Mouse (Mus musculus) hematopoietic stem cell, adult 5-6 weeks (primary cell): ENCODE measurements around the gene Myf6. TPM values are rescaled to one million over a fixed set of nuclear protein-coding genes. Genes with fewer than 3 reads are reported as not detected.

Experiments used
- ATAC-seq, 2 experiments: fragments of 125-278 bp in 1 of 2; replicated peaks in 1 of 2; 2 replicates each; pipeline ENCODE4 v1.8.0; 2016 to 2017; ENCODE audit warnings: inconsistent platforms in 2 of 2, mild to moderate bottlenecking in 2 of 2, moderate number of reproducible peaks in 2 of 2, low read depth in 1 of 2, moderate TSS enrichment in 1 of 2; ENCODE audit not compliant: low FRiP score in 2 of 2, poor library complexity in 2 of 2, severe bottlenecking in 2 of 2, insufficient read depth in 1 of 2, low TSS enrichment in 1 of 2
- total RNA-seq: library from RNA; stranded (forward); fragments of 172-1452, 232-1000 nt; gene quantifications from 2 replicates; pipeline ENCODE4 v1.2.3, GENCODE M21; 2017

The Myf6 gene
- total RNA-seq: not detected in 2 replicates

- no peak for ATAC-seq
These were observed at the start of gene Myf6 for GRCm38 (mm10) chr10:107494568-107494967. Gene Myf6 (minus strand): TSS chr10:107494737.

DNA sequence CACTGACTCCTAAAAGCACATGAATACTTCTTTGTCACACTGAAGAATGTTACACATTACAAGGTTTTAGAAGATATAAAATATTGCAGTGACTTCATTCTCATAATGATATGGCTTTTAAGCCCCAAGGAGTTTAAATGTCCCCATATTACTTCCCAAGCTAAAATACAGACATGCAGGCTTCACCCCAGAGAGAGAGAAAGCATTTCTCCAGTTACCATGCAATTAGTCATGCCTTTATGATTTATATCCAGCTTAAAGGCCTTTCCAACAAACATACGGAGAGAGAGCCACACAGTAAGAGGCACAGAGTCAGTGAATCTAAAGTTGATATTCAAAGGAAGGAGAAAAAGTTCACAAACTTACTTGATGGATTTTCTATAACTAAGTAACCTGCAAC, 48.5 kb upstream of the Myf6 start:
- ATAC-seq: no peak

- no peak for ATAC-seq
These were observed 34.2 kb upstream of the Myf6 start for GRCm38 (mm10) chr10:107528758-107529157.

GRCm38 (mm10) chr10:107519216-107519615, 24.7 kb upstream of the Myf6 start:
- no peak for ATAC-seq

GRCm38 (mm10) chr10:107516641-107517040, 22.1 kb upstream of the Myf6 start:
- no peak for ATAC-seq

DNA sequence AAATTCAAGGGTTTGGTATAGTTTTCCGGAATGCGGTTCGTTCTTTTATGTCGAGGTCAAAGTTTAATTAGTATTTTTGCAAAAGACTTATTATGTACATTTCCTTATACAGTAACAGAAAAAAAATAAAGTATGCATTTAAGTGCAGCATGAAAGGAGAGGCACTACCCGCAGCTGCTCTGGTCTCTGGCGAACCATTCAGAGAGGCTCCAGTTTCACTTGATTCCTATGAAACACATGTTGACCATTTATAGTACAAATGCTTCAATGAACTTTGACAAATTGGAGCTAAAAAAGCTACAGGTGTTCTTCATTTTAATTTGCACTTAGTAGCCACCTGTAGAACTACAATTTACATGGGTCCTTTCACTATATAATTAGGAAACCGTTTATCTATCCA, 20.2 kb upstream of the Myf6 start:
- no peak for ATAC-seq

GRCm38 (mm10) chr10:107506397-107506796, 11.9 kb upstream of the Myf6 start:
- no peak for ATAC-seq

GRCm38 (mm10) chr10:107503430-107503829, 8.9 kb upstream of the Myf6 start:
- ATAC-seq: no peak

- no peak for ATAC-seq
These were observed 7.7 kb upstream of the Myf6 start for GRCm38 (mm10) chr10:107502193-107502592.

- ATAC-seq: no peak
These were observed 5.1 kb upstream of the Myf6 start for GRCm38 (mm10) chr10:107499656-107500055.

DNA sequence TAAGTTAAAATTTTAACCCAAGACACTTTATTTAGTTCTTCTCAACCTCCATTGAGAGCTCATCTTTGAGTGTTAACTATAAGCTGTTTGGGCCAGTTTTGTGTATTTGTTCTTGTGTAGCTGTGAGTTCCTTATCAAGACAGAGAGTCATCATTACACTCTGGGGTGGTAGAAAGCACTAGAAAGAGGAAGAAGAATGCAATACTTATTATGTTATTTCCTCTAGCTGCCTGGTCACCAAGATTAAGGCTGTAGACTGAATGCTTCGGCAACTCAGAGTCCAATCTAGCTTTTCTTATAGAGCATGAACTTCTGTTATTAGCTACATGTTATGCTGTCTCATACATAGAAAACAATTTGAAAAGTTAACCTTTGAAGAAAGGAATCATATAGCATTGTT, 1.9 kb upstream of the Myf6 start:
- ATAC-seq: peak; percentile 54 to 64; a peak in 3 of 4 replicates

DNA sequence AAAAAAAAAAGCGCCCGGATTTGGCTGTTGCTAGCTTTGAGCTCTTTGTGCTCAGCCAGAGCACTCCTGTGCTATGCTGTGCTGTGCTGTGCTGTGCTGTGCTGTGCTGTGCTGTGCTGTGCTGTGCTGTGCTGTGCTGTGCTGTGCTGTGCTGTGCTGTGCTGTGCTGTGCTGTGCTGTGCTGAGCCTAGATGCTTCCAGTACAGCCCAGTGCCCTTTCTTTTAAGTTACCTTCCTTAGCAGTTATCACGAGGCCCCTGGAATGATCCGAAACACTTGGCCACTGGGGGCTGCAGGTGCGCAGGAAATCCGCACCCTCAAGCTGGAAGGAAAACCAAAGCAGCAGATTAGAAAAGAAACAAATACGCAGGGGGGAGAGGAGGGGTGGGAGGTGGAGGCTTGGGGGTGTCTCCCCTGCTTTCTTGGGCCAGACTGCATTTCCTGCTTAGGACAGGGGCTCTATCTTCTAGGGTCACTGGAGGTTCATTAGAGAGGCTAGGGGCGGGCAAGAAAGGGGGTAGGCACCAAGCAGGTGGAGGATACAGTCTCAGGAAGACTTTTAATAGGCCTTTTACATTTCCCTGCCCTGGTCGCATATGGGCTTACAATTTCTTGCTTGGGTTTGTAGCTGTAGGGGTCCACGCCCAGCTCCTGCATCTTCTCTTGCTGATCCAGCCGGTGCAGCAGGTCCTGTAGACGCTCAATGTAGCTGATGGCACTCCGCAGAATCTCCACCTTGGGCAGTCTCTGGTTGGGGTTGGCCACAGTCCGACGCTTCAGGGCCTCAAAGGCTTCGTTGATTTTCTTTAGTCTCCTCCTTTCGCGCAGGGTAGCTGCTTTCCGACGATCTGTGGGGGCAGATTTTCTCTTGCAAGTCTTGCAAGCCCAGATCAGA, 710 bp downstream of the Myf6 start:
- peak; percentile 33 to 34; a peak in 2 of 4 replicates for ATAC-seq

DNA sequence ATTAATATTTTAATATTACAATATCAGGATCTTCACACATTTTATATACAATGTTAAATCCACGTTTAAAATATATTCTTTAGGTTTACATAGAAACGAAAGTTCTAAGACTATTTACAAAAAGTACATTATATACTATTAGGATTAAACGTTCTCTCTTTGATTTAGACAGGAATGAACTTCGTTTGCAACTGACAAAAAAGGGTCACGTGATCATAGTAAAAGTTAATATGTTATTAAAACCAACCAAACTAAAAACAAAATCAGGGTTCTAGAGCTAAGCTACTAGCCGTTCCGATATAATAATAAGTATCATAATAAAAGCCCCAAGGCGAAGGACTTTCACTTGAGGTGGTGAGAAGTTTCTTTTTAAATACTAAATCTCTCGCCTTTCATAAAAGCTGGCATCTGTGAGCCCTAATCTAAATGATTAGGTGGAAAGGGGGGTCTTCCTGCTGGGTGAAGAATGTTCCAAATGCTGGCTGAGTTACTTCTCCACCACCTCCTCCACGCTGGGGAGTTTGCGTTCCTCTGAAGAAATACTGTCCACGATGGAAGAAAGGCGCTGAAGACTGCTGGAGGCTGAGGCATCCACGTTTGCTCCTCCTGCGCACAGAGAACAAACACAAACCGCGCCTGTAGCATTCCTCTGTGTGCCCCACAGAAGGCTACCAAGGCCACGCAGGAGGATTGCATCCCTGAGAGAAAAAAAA, 1.5 kb downstream of the Myf6 start:
- ATAC-seq: peak in 1 of 2 experiments; percentile 19; a peak in 1 of 4 replicates

DNA sequence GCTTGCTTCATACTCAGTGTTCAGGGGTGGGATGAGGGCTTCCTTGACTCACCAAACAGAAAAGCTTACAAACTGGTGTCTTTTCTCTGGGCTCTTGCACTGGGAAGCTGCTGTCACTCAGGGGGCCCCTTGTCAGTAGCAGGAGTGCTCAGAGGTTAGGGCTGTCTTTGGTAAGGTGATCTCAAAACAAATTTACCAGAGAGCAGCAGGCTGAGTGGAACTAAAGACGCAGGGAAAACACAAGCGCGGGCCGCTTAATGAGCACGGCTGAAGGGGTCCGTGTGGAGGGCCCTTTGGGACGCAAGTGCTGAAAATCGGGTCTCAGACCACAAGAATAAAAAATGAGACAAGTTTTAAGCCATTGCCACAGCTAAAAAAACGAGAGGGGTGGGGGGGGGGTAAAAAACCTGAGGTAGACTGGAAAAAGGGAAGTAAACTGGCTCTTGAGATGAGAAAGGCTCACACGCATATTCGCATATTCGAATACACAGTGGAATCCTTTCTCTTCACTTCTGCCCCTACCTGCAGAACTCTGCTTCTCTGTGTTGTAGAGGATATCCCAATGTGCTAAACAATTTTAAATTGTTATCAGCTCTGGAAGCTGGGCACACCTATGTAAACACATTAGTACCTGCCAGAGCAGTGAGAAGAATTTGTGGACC, 5.8 kb downstream of the Myf6 start:
- ATAC-seq: peak; percentile 26 to 64; a peak in 3 of 4 replicates

GRCm38 (mm10) chr10:107486770-107487169, 7.8 kb downstream of the Myf6 start:
- no peak for ATAC-seq

DNA sequence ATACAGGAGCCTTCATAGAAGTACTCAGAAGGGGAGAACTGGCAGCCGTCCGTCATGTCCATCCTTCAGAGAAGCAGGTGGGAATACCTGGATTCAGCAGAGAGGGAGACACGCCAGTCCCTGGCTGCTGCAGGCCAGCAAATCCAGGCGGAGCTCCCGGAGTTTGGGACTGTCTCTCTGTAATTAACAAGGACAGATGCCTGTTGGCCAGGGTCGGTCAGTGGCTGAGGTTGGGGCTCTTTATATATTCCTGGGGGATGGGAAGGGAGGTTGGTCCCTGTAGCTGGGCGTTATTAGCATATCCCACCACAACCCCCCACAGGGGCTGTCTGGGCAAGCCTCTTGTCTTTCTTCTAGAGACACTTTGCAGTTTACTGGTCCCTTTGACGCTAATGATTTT, 8.7 kb downstream of the Myf6 start, which contains the start of gene Myf5:
Gene Myf5 (minus strand): TSS at position 265 of the 400 bp plus-strand sequence.
- no peak for ATAC-seq

GRCm38 (mm10) chr10:107484050-107484449, 10.5 kb downstream of the Myf6 start:
- ATAC-seq: no peak

DNA sequence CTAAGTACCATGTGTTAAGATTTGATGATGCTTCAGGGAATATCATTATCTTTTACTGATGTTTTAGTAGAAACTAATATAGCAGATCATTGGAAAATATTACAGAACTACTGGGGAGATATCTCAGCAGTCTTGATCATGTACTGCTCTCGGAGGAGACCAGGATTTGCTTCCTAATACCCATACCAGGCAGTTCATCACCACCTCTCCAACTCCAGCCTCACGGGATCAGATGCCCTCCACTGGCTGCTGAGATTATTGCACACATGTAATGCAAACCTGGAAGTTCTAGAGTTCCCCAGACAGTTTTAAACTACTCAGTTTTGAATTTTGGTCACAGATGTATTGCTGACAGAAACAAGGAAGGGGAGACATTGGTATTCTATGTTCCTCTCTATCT, 21.0 kb downstream of the Myf6 start:
- peak; percentile 27 to 39; a peak in 1 of 4 replicates for ATAC-seq
